Mouse (Mus musculus): ENCODE data around the gene Kcnip3.

Gene Kcnip3

DNA sequence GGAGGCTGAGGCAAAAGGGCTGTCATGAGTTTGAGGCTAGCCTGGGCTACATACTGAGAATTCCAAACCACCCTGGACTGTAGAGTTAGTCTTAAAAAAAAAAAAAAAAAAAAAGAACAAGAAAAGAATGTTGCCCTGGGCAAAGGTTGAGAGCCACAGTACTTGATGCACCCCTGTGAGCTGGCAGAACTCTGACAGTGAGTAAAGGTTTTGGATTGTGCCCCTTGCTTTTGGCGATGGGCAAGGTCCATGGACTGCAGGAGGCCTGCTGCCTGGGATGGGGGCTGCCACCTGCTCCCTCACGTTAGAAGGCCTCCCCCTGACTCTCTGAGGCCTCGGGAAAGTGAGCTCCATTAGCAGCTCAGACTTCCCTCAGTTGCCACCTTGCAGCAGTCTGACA is 105.2 kb downstream of the Kcnip3 start:
- no peak for DNase-seq (ENCODE audit: extremely low read depth, insufficient read length, low spot score)

DNA sequence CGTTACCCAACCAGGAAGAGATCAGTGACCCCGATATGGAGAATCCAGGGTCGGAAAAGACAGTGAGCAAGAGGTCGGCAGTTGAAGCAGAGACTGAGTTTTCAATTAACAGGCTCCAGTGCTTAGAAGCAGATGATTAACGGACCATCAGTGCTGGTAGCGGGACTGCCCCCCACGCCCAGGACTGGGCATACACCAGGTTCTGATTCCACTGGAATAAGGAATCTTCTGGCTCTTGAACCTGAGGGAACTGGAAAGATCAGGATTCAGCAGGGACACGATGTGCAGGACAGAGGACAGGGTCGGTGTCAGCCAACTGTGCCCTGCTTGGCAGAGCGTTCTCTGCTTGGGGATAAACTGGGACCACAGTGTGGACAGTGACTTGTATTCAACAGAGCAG is 106.1 kb downstream of the Kcnip3 start:
- DNase-seq (ENCODE audit: extremely low read depth, insufficient read length, low spot score) = no peak

DNA sequence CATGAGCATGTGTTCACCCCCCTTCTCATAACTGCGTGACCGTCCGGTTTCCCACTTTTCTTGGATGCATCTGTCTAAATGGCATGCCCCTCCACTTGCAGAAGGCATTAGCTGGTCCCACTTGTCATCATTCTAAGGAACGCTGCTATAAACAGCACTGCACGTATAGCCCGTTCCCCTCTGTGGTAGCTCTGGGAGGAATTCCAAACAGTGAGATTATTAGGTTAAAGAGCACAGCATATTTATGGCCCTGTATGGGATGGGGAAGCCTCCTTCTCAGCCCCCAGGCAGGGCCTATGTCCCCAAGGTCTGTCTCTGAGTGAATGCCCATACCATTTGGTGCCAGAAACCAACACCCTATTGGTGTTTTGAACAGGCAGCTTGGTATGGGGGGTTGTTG is 110.8 kb downstream of the Kcnip3 start:
- DNase-seq (ENCODE audit: extremely low read depth, insufficient read length, low spot score) = no peak

Data from 3134 (cell line).